Mouse (Mus musculus) forebrain, embryonic 10.5 days (tissue): Measurements from ENCODE around the gene Ddx52. TPM values are rescaled to one million over a fixed set of nuclear protein-coding genes. Genes with fewer than 3 reads are reported as not detected.

Experiments used
- DNase-seq: peaks from one replicate; pipeline ENCODE4 v3.0.0-alpha.2; 2017; ENCODE audit warnings: low spot score; ENCODE audit errors: extremely low spot score
- H3K27ac ChIP-seq: fragments of 300-500 bp; sonication (generic); 2 replicates; pipeline ENCODE4 v1.5.1; 2016; ENCODE audit warnings: mild to moderate bottlenecking
- H3K27me3 ChIP-seq: fragments of 300-500 bp; sonication (generic); 2 replicates; pipeline ENCODE4 v1.6.1; 2016; ENCODE audit warnings: mild to moderate bottlenecking; ENCODE audit not compliant: poor library complexity, severe bottlenecking
- H3K36me3 ChIP-seq: fragments of 300-500 bp; sonication (generic); replicated peaks from 2 replicates; pipeline ENCODE4 v1.6.1; 2016; ENCODE audit warnings: mild to moderate bottlenecking, moderate library complexity
- H3K4me1 ChIP-seq: fragments of 300-500 bp; sonication (generic); 2 replicates; pipeline ENCODE4 v1.6.1; 2016
- H3K4me3 ChIP-seq: fragments of 300-500 bp; sonication (generic); 2 replicates; pipeline ENCODE4 v1.5.1; 2016; ENCODE audit warnings: mild to moderate bottlenecking, moderate library complexity
- H3K9me3 ChIP-seq: fragments of 300-500 bp; sonication (generic); 2 replicates; pipeline ENCODE4 v1.6.1; 2016; ENCODE audit warnings: mild to moderate bottlenecking, moderate library complexity
- WGBS: fragments of 180-500 bp; shearing (Covaris S2); methylation state at CpG from one replicate; pipeline ENCODE4 v1.1.7; 2016; 5-methylcytosine and 5-hydroxymethylcytosine counted together
- polyA plus RNA-seq: library from polyadenylated mRNA; unstranded; fragments of >200 nt; fragmentation: Nextera tagmentation; extraction: Ambion mirVana; gene quantifications from 2 replicates; pipeline ENCODE4 v1.2.1, GENCODE M21; 2016

The Ddx52 gene
- polyA plus RNA-seq, 1 experiment from 2014 or later = 50.3 TPM

- no peak for DNase-seq
- 84% methylated on average over 9 of the region's 9 CpGs for WGBS
These were observed 67.1 kb downstream of the Ddx52 start for GRCm38 (mm10) chr11:84009001-84009400.

GRCm38 (mm10) chr11:84010411-84010810 is 68.5 kb downstream of the Ddx52 start:
- 73% methylated on average over 9 of the region's 9 CpGs for WGBS
- H3K4me1 ChIP-seq = peaks cover 35% of the 10 kb centered on the region

More at GRCm38 (mm10) chr11:84009001-84009400, 67.1 kb downstream of the Ddx52 start:
- Histone ChIP-seq H3K4me1 (peaks cover 31% of the 10 kb centered on the region), H3K9me3 (no peaks in the 10 kb centered on the region), H3K27ac (no peak overlapping the region), H3K4me3 (no peak overlapping the region), H3K36me3 (peaks cover 37% of the 10 kb centered on the region), H3K27me3 (no peaks in the 10 kb centered on the region)

GRCm38 (mm10) chr11:84011050-84011449 is 69.2 kb downstream of the Ddx52 start:
- Histone ChIP-seq H3K9me3 (no peaks in the 10 kb centered on the region), H3K4me1 (peaks cover 35% of the 10 kb centered on the region), H3K27ac (peak overlapping the region; percentile 41; the same call in 1 of the 2 replicates), H3K27me3 (no peaks in the 10 kb centered on the region), H3K4me3 (no peak overlapping the region; the same call in 1 of the 2 replicates), H3K36me3 (peaks cover 21% of the 10 kb centered on the region)
- WGBS = 24% methylated on average over 12 of the region's 12 CpGs
- DNase-seq = no peak

More at GRCm38 (mm10) chr11:84010411-84010810, 68.5 kb downstream of the Ddx52 start:
- Histone ChIP-seq H3K4me3 (no peak overlapping the region), H3K36me3 (peaks cover 25% of the 10 kb centered on the region), H3K9me3 (no peaks in the 10 kb centered on the region), H3K27me3 (no peaks in the 10 kb centered on the region), H3K27ac (no peak overlapping the region)
- DNase-seq = no peak

- H3K4me1 ChIP-seq = peaks cover 35% of the 10 kb centered on the region
- H3K27me3 ChIP-seq = no peaks in the 10 kb centered on the region
- no peaks in the 10 kb centered on the region for H3K9me3 ChIP-seq
- H3K27ac ChIP-seq = peak overlapping the region; percentile 41
- no peak overlapping the region for H3K4me3 ChIP-seq
- peaks cover 21% of the 10 kb centered on the region for H3K36me3 ChIP-seq
- no peak for DNase-seq
- 34% methylated on average over 2 of the region's 2 CpGs for WGBS
These were observed 69.7 kb downstream of the Ddx52 start for GRCm38 (mm10) chr11:84011576-84011975.

Other genes with a start within 250 kb of the Ddx52 start
- 0.32 TPM in 1 of 2 replicates, not detected in the other for gene Wfdc17, start 238.1 kb upstream of the Ddx52 start, polyA plus RNA-seq
- not detected in 2 replicates for gene Wfdc18, start 233.0 kb upstream of the Ddx52 start, polyA plus RNA-seq
- gene Wfdc21, start 195.1 kb upstream of the Ddx52 start, polyA plus RNA-seq = not detected in 2 replicates
- gene Heatr6, start 188.4 kb upstream of the Ddx52 start, polyA plus RNA-seq = 27.9 and 28.4 TPM in 2 replicates
- gene Hnf1b, start 92.0 kb upstream of the Ddx52 start, polyA plus RNA-seq = not detected in 2 replicates
- gene Synrg, start 22.4 kb downstream of the Ddx52 start, polyA plus RNA-seq = 10.1 and 11.9 TPM in 2 replicates
- gene Dusp14, start 127.2 kb downstream of the Ddx52 start, polyA plus RNA-seq = 12.0 and 12.5 TPM in 2 replicates
- 43.6 and 43.7 TPM in 2 replicates for gene Tada2a, start 187.5 kb downstream of the Ddx52 start, polyA plus RNA-seq
- 25.6 and 26.8 TPM in 2 replicates for gene Acaca, start 187.6 kb downstream of the Ddx52 start, polyA plus RNA-seq
- gene Gm11437, start 225.4 kb downstream of the Ddx52 start, polyA plus RNA-seq = not detected in 2 replicates